Mouse (Mus musculus): ENCODE data around the gene St7l. TPM values are rescaled to one million over a fixed set of nuclear protein-coding genes. Genes with fewer than 3 reads are reported as not detected.
"Not testable (repeated sequence)": the region's sequence is repeated elsewhere in the genome, so short reads cannot be mapped to it uniquely, and the experiment has no call there.

The St7l gene
- polyA plus RNA-seq, 1 experiment from 2014 or later = 15.8 TPM

DNA sequence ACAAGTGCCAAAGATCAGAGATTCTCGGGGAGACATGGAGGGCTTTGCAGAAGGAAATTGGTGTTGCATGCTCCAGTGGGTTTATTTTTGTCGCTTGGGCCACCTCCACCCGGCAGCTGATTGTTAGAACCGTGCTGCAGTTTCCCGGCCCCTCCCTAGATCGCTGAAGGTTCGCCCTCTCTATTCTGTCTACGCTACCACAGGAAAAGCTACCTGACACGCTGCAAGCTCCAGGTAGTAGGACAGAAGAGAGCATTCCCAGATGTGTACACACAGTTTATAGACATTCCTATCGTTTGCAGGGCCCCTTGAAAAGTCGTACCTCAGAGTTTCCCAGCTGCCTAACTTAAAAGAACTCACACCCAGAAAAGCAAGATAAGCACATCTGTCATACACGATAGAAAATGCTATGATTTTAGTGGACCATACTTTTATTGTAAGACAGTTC, 1.6 kb downstream of the St7l start:
- Histone ChIP-seq H3K27ac (ENCODE audit: low read depth) (peak overlapping the region; percentile 98), H3K4me3 (ENCODE audit: low read depth, low read length) (peak overlapping the region; percentile 79), H3K36me3 (replicated peaks; ENCODE audit: insufficient read depth, low read length) (no peaks in the 10 kb centered on the region), H3K4me1 (ENCODE audit: insufficient read depth) (peaks cover 25% of the 10 kb centered on the region), H3K27me3 (ENCODE audit: insufficient read depth, low read length) (no peaks in the 10 kb centered on the region), H3K4me2 (ENCODE audit: low read depth, low read length) (peak overlapping the region; percentile 77), H3K9me3 (ENCODE audit: low read length) (no peaks in the 10 kb centered on the region), H3K9ac (replicated peaks) (peak overlapping the region; percentile 89)
- WGBS (ENCODE audit: insufficient replicate concordance) = under 1% methylated on average over 12 of the region's 12 CpGs
- TF ChIP-seq EP300 (IDR thresholded peaks at IDR 0.05; ENCODE audit: low read depth) (peak; percentile 16; the same call in 1 of the 2 replicates), CTCF (IDR thresholded peaks at IDR 0.05; ENCODE audit: low read depth) (no peak)
- no peak for DNase-seq
- peak; percentile 28 for ATAC-seq

DNA sequence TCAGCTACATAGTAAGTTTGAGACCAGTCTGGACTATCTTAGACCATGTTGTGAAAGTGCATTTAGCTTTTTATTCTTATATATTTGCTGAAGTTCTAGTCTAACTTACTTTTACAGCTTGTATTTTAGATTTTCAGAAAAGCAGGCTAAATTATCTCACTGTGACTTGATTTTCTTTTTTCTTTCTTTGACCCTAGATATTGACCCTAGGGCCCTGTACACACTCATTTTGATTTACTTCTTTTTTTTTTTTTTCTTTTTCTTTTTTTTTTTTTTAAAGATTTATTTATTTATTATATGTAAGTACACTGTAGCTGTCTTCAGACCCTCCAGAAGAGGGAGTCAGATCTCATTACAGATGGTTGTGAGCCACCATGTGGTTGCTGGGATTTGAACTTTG, 2.9 kb downstream of the St7l start:
- not testable (repeated sequence) for H3K9me3 ChIP-seq (ENCODE audit: low read length); ATAC-seq; H3K36me3 ChIP-seq (replicated peaks; ENCODE audit: insufficient read depth, low read length); H3K27me3 ChIP-seq (ENCODE audit: insufficient read depth, low read length); DNase-seq; H3K9ac ChIP-seq (replicated peaks); H3K4me3 ChIP-seq (ENCODE audit: low read depth, low read length)
- peak overlapping the region; percentile 58; the same call in 1 of the 2 replicates for H3K27ac ChIP-seq (ENCODE audit: low read depth)
- peaks cover 21% of the 10 kb centered on the region for H3K4me1 ChIP-seq (ENCODE audit: insufficient read depth)
- peak overlapping the region; percentile 77 for H3K4me2 ChIP-seq (ENCODE audit: low read depth, low read length)

DNA sequence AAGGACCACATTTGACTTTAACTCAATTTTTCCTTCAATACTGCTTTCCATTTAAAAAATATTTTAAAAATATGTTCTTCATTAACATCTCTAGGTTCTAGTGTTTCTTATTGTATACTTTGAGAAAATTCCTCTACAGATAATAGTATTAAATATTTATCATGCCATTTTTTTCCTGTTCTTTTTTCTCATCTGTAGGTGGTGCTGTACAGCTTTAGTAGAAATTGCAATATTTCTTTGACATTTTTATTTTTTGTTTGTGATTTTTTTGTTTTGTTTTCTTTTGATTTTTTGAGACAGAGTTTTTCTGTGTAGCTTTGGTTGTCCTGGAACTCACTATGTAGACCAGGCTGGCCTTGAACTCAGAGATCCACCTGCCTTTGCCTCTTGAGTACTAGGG, 5.8 kb downstream of the St7l start:
- Histone ChIP-seq H3K9me3 (ENCODE audit: low read length) (no peaks in the 10 kb centered on the region), H3K27ac (ENCODE audit: low read depth) (no peak overlapping the region), H3K27me3 (ENCODE audit: insufficient read depth, low read length) (no peaks in the 10 kb centered on the region), H3K4me2 (ENCODE audit: low read depth, low read length) (no peak overlapping the region), H3K4me1 (ENCODE audit: insufficient read depth) (peaks cover 9% of the 10 kb centered on the region), H3K36me3 (replicated peaks; ENCODE audit: insufficient read depth, low read length) (peaks cover 32% of the 10 kb centered on the region), H3K9ac (replicated peaks) (no peak overlapping the region), H3K4me3 (ENCODE audit: low read depth, low read length) (no peak overlapping the region)
- ATAC-seq = no peak
- TF ChIP-seq EP300 (IDR thresholded peaks at IDR 0.05; ENCODE audit: low read depth) (no peak), CTCF (IDR thresholded peaks at IDR 0.05; ENCODE audit: low read depth) (0 out of 2 replicates have a peak, but pooled peaks have one; percentile 3)
- no peak for DNase-seq

DNA sequence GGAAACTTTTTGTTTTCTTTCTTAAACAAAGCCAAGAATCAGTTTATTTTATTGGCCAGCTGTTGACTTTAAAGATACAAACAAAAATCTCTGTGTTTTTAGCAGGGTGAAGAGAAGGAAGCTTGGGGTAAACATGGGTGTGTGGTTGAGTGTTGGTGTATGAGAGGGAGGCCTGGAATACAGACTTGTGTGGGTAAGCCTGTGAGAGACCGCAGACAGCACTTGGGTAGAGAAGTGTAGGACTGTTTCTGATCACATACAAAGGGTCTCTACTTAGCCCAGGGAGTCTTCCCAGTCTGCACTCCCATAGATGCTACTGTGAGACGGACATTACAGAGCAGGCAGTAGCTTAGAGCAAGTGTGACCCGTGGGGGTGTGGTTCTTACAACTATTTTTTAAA, 24.8 kb downstream of the St7l start:
- Histone ChIP-seq H3K9me3 (ENCODE audit: low read length) (no peaks in the 10 kb centered on the region), H3K27me3 (ENCODE audit: insufficient read depth, low read length) (no peaks in the 10 kb centered on the region), H3K9ac (replicated peaks) (no peak overlapping the region), H3K4me3 (ENCODE audit: low read depth, low read length) (no peak overlapping the region), H3K27ac (ENCODE audit: low read depth) (no peak overlapping the region), H3K4me2 (ENCODE audit: low read depth, low read length) (no peak overlapping the region), H3K36me3 (replicated peaks; ENCODE audit: insufficient read depth, low read length) (peaks cover 16% of the 10 kb centered on the region), H3K4me1 (ENCODE audit: insufficient read depth) (no peaks in the 10 kb centered on the region)
- DNase-seq = no peak
- WGBS (ENCODE audit: insufficient replicate concordance) = 89% methylated on average over 3 of the region's 3 CpGs
- no peak for TF ChIP-seq EP300 (IDR thresholded peaks at IDR 0.05; ENCODE audit: low read depth)
- no peak for TF ChIP-seq CTCF (IDR thresholded peaks at IDR 0.05; ENCODE audit: low read depth)
- no peak for ATAC-seq

DNA sequence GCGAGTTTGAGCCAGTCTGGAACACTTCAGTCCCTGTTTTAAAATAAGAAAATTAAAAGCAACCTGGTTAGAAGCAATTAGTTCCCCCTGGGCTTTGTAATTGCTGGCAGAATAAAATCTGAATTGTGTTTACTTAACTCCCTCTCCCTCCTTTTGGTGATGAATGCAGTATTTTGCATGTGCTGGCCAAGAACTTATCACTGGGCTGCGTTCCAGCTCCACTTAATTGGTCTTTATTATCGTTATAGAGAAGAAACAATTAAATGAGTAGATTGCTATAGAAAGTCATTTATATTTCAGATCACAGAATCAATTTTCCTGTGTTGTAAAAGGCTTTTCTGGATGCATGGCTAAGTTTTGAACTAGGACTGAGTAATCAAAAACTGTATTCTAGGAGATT, 32.3 kb downstream of the St7l start:
- DNase-seq (no peak), ATAC-seq (no peak)
- H3K9ac ChIP-seq (replicated peaks) = no peak overlapping the region
- no peak overlapping the region for H3K27ac ChIP-seq (ENCODE audit: low read depth)
- H3K36me3 ChIP-seq (replicated peaks; ENCODE audit: insufficient read depth, low read length) = peaks cover 24% of the 10 kb centered on the region
- TF ChIP-seq EP300 (IDR thresholded peaks at IDR 0.05; ENCODE audit: low read depth) = no peak
- no peak for TF ChIP-seq CTCF (IDR thresholded peaks at IDR 0.05; ENCODE audit: low read depth)
- no peaks in the 10 kb centered on the region for H3K9me3 ChIP-seq (ENCODE audit: low read length)
- no peaks in the 10 kb centered on the region for H3K4me1 ChIP-seq (ENCODE audit: insufficient read depth)
- H3K27me3 ChIP-seq (ENCODE audit: insufficient read depth, low read length) = no peaks in the 10 kb centered on the region
- H3K4me3 ChIP-seq (ENCODE audit: low read depth, low read length) = no peak overlapping the region
- H3K4me2 ChIP-seq (ENCODE audit: low read depth, low read length) = no peak overlapping the region
- WGBS (ENCODE audit: insufficient replicate concordance) = 84% methylated on average over 3 of the region's 3 CpGs

DNA sequence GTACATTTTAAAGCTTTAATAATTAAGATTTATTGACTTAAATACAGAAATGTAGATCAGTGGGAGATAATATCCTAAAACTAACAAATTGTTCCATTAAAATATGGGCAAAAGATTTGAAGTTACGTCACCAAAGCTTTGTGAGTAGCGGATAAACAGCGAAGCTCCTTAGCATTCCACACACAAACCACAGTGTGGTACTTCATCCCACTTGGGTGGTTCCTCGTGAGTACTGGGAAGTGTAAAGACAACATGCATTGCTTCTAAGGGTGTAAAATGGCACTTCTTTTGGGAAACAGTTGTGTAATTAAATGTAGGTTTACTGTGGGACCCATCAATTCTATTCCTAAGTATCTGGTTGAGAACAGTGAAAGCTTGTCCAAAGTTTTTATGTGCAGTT, 37.3 kb downstream of the St7l start:
- peaks cover 24% of the 10 kb centered on the region for H3K36me3 ChIP-seq (replicated peaks; ENCODE audit: insufficient read depth, low read length)
- H3K4me1 ChIP-seq (ENCODE audit: insufficient read depth) = no peaks in the 10 kb centered on the region
- no peak overlapping the region for H3K4me3 ChIP-seq (ENCODE audit: low read depth, low read length)
- H3K4me2 ChIP-seq (ENCODE audit: low read depth, low read length) = no peak overlapping the region
- no peak for DNase-seq
- WGBS (ENCODE audit: insufficient replicate concordance) = 86% methylated on average over 4 of the region's 4 CpGs
- no peaks in the 10 kb centered on the region for H3K27me3 ChIP-seq (ENCODE audit: insufficient read depth, low read length)
- H3K9ac ChIP-seq (replicated peaks) = no peak overlapping the region
- ATAC-seq = no peak
- H3K9me3 ChIP-seq (ENCODE audit: low read length) = no peaks in the 10 kb centered on the region
- no peak for TF ChIP-seq CTCF (IDR thresholded peaks at IDR 0.05; ENCODE audit: low read depth)
- no peak for TF ChIP-seq EP300 (IDR thresholded peaks at IDR 0.05; ENCODE audit: low read depth)
- no peak overlapping the region for H3K27ac ChIP-seq (ENCODE audit: low read depth)

DNA sequence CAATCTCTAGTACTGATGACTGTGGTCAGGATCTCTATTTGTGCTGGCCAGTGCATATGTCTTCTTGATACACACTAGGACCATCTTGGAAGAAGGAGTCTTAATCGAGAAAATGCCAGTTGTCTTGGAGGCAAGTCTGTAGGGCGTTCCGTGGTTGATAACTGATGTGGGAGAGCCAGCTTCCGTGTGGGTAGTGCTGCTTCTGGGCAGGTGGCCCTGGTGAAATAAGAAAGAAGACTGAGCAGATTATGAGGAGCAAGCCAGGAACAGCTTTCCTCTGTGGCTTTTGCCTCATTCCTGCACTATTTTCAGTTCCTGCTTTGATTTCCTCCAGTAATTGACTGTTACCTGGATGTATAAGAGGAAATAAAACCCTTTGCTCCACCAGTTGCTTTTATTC, 41.6 kb downstream of the St7l start:
- H3K9ac ChIP-seq (replicated peaks) = no peak overlapping the region
- H3K4me3 ChIP-seq (ENCODE audit: low read depth, low read length) = no peak overlapping the region
- no peak for DNase-seq
- H3K9me3 ChIP-seq (ENCODE audit: low read length) = no peaks in the 10 kb centered on the region
- TF ChIP-seq EP300 (IDR thresholded peaks at IDR 0.05; ENCODE audit: low read depth) (no peak), CTCF (IDR thresholded peaks at IDR 0.05; ENCODE audit: low read depth) (no peak)
- 83% methylated on average over 4 of the region's 4 CpGs for WGBS (ENCODE audit: insufficient replicate concordance)
- H3K27ac ChIP-seq (ENCODE audit: low read depth) = no peak overlapping the region
- peaks cover 16% of the 10 kb centered on the region; the same call in 1 of the 2 replicates for H3K36me3 ChIP-seq (replicated peaks; ENCODE audit: insufficient read depth, low read length)
- no peak overlapping the region for H3K4me2 ChIP-seq (ENCODE audit: low read depth, low read length)
- no peaks in the 10 kb centered on the region for H3K4me1 ChIP-seq (ENCODE audit: insufficient read depth)
- no peaks in the 10 kb centered on the region for H3K27me3 ChIP-seq (ENCODE audit: insufficient read depth, low read length)
- ATAC-seq = no peak
